ENCODE assay signal across 8 mouse cellular contexts in the genomic region with DNA sequence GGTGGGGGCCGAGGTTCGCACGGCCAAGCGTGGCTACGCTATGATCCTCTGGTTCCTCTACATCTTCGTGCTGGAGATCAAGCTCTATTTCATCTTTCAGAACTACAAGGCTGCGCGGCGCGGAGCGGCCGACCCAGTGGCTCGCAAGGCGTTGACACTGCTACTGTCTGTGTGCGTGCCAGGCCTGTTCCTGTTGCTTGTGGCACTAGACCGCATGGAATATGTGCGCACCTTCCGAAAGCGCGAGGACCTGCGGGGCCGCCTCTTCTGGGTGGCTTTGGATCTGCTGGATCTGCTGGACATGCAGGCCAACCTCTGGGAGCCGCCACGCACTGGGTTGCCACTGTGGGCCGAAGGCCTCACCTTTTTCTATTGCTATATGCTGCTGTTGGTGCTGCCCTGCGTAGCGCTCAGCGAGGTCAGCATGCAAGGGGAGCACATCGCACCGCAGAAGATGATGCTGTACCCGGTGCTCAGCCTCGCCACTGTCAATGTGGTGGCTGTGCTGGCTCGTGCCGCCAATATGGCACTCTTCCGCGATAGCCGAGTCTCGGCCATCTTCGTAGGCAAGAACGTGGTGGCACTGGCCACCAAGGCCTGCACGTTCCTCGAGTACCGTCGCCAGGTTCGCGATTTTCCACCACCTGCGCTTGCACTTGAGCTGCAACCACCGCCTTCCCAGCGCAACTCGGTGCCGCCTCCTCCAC. TPM values are rescaled to one million over a fixed set of nuclear protein-coding genes. Genes with fewer than 3 reads are reported as not detected.
A peak's percentile ranks its signal among the peaks of the same experiment; 100 is the strongest.
DNase-seq lines count a peak whose midpoint lies in the region; ATAC-seq and TF ChIP-seq lines count a peak whose summit lies in the region.

No protein-coding gene starts in this region.

- H3K4me3 ChIP-seq in E14TG2a.4 (replicated peaks; ENCODE audit: low read length) = peak overlapping the region; percentile 78
- no peak overlapping the region for H3K4me3 ChIP-seq in forebrain, embryonic 11.5 days (ENCODE audit: low read depth, low read length)
- H3K4me3 ChIP-seq in limb, embryonic 12.5 days (replicated peaks) = no peak overlapping the region

- peaks cover 45% of the 10 kb centered on the region for H3K4me1 ChIP-seq in E14TG2a.4 (replicated peaks; ENCODE audit: low read depth, low read length)
- peaks cover 13% of the 10 kb centered on the region; the same call in 1 of the 2 replicates for H3K4me1 ChIP-seq in forebrain, embryonic 11.5 days (replicated peaks; ENCODE audit: control insufficient read depth, insufficient read depth, low read length)
- H3K4me1 ChIP-seq in limb, embryonic 12.5 days (replicated peaks) = peaks cover 29% of the 10 kb centered on the region

- no peaks in the 10 kb centered on the region for H3K9me3 ChIP-seq in E14TG2a.4 (ENCODE audit: low read length)
- H3K9me3 ChIP-seq in forebrain, embryonic 11.5 days (ENCODE audit: control insufficient read depth, low read length) = no peaks in the 10 kb centered on the region
- H3K9me3 ChIP-seq in limb, embryonic 12.5 days = no peaks in the 10 kb centered on the region

- no peak overlapping the region for H3K27ac ChIP-seq in forebrain, embryonic 11.5 days (ENCODE audit: low read depth, low read length)
- H3K27ac ChIP-seq in limb, embryonic 12.5 days = no peak overlapping the region

- peaks cover 58% of the 10 kb centered on the region for H3K27me3 ChIP-seq in E14TG2a.4 (ENCODE audit: insufficient read depth, low read length)
- peaks cover 6% of the 10 kb centered on the region; the same call in 1 of the 2 replicates for H3K27me3 ChIP-seq in forebrain, embryonic 11.5 days (ENCODE audit: control insufficient read depth, insufficient read depth, low read length)
- peaks cover 44% of the 10 kb centered on the region for H3K27me3 ChIP-seq in limb, embryonic 12.5 days

- peak overlapping the region; percentile 95 for H3K4me2 ChIP-seq in forebrain, embryonic 11.5 days (ENCODE audit: low read depth, low read length, severe bottlenecking)
- H3K4me2 ChIP-seq in limb, embryonic 12.5 days = peak overlapping the region; percentile 83

- WGBS in forebrain, embryonic 11.5 days = 88% methylated on average over 51 of the region's 51 CpGs
- WGBS in limb, embryonic 12.5 days = 88% methylated on average over 51 of the region's 51 CpGs

- DNase-seq in cerebellum, adult 11 months = peak; percentile 34
- no peak for DNase-seq in forebrain, embryonic 11.5 days (ENCODE audit: low spot score)
- no peak for DNase-seq in frontal cortex, adult 2 months (ENCODE audit: extremely low spot score in 1 of 2, low spot score in 1 of 2)
- no peak for DNase-seq in lung, postnatal 36 days
- no peak for DNase-seq in ovary, adult 18-20 months (ENCODE audit: low spot score)

- no peak for TF ChIP-seq CTCF in E14TG2a.4 (conservative IDR thresholded peaks at IDR 0.05; ENCODE audit: low read length)

- no peak for ATAC-seq in cerebellum, adult (ENCODE audit: insufficient number of reproducible peaks, low FRiP score, low TSS enrichment)
- ATAC-seq in forebrain, embryonic 11.5 days (replicated peaks; ENCODE audit: low FRiP score) = no peak
- no peak for ATAC-seq in limb, embryonic 12.5 days (ENCODE audit: insufficient number of reproducible peaks, insufficient read depth, low FRiP score, low TSS enrichment, low read depth)

- no peak overlapping the region for H3K9ac ChIP-seq in forebrain, embryonic 11.5 days (ENCODE audit: low read length)
- H3K9ac ChIP-seq in limb, embryonic 12.5 days (replicated peaks) = no peak overlapping the region

- H3K36me3 ChIP-seq in E14TG2a.4 (ENCODE audit: insufficient read depth, low read length) = peaks cover 14% of the 10 kb centered on the region
- no peaks in the 10 kb centered on the region; the same call in 1 of the 2 replicates for H3K36me3 ChIP-seq in forebrain, embryonic 11.5 days (ENCODE audit: control insufficient read depth, insufficient read depth, low read length)
- H3K36me3 ChIP-seq in limb, embryonic 12.5 days = peaks cover 26% of the 10 kb centered on the region

RNA-seq across cellular contexts. Expression of gene Tmem121, which starts 2.8 kb away (rescaled TPM):
- polyA plus RNA-seq in forebrain, embryonic 11.5 days (2014; fragmentation: Nextera tagmentation; extraction: Ambion mirVana) = 17.0 and 20.3 TPM in 2 replicates
- polyA plus RNA-seq in limb, embryonic 12.5 days (2016; fragmentation: Nextera tagmentation; extraction: Ambion mirVana) = 17.5 and 18.7 TPM in 2 replicates
- polyA plus RNA-seq in frontal cortex, adult 2 months (2012; rRNA removed) = 40.3 and 42.0 TPM in 2 replicates

RNA-seq across cellular contexts. Expression of gene Tedc1, which starts 32.3 kb away (rescaled TPM):
- polyA plus RNA-seq in forebrain, embryonic 11.5 days (2014; fragmentation: Nextera tagmentation; extraction: Ambion mirVana) = 57.2 and 58.2 TPM in 2 replicates
- 44.1 and 44.6 TPM in 2 replicates for polyA plus RNA-seq in limb, embryonic 12.5 days (2016; fragmentation: Nextera tagmentation; extraction: Ambion mirVana)
- 1.1 and 1.8 TPM in 2 replicates for polyA plus RNA-seq in frontal cortex, adult 2 months (2012; rRNA removed)

RNA-seq across cellular contexts. Expression of gene Crip1, which starts 42.4 kb away (rescaled TPM):
- polyA plus RNA-seq in forebrain, embryonic 11.5 days (2014; fragmentation: Nextera tagmentation; extraction: Ambion mirVana) = 61.3 and 66.5 TPM in 2 replicates
- polyA plus RNA-seq in limb, embryonic 12.5 days (2016; fragmentation: Nextera tagmentation; extraction: Ambion mirVana) = 71.0 and 73.2 TPM in 2 replicates
- polyA plus RNA-seq in frontal cortex, adult 2 months (2012; rRNA removed) = 87.6 and 94.9 TPM in 2 replicates

RNA-seq across cellular contexts. Expression of gene Crip2, which starts 48.5 kb away (rescaled TPM):
- polyA plus RNA-seq in forebrain, embryonic 11.5 days (2014; fragmentation: Nextera tagmentation; extraction: Ambion mirVana) = 186 and 217 TPM in 2 replicates
- 51.4 and 53.7 TPM in 2 replicates for polyA plus RNA-seq in limb, embryonic 12.5 days (2016; fragmentation: Nextera tagmentation; extraction: Ambion mirVana)
- polyA plus RNA-seq in frontal cortex, adult 2 months (2012; rRNA removed) = 249 and 252 TPM in 2 replicates

Comparison
In these comparisons a context has a peak if more than half of its experiments do, and no peak if none do; other contexts are left out.
1. RNA of gene Tedc1, which starts 32.3 kb away (polyA plus RNA-seq): 57.2 to 58.2 TPM in forebrain, embryonic 11.5 days and 44.1 to 44.6 TPM in limb, embryonic 12.5 days; 1.1 to 1.8 TPM in frontal cortex, adult 2 months; every median in the first group is over 10 times any median in the second.